Mouse (Mus musculus) lung, adult 18-20 months (tissue): ENCODE data around the gene Csk.

Source experiments
- DNase-seq, 2 experiments: peaks; one replicate each; pipeline ENCODE4 v3.0.0; 2022; ENCODE audit warnings: mixed read lengths in 2 of 2

Gene Csk

DNA sequence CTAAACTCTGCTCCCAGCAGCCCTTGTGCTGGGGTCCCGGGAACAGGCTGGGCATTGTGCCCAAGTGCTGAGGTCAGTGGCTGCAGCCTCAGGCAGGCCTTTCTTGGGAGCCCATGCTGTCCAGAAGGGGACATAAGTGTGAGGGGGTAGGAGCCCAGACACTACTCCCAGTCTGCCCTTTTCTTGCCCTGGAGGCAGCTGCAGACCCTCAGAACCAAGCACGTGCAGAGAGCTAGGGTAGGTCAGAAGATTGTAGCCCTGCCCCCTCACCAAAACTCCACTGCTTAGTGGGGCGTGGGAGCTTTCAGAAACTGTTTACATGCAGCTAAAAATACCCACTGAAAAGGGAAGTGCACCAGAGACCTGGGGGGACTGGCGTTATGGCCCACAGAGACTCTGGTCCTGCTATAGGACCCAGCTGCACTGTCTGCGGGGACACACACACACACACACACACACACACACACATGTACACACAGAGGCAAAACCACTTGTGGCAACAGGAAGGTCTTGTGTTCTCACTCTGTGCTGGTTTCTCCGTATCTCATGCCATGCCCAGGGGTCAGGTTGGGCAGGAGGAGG lies 15.6 kb downstream of the Csk start:
- DNase-seq: peak; percentile 67 to 79

DNA sequence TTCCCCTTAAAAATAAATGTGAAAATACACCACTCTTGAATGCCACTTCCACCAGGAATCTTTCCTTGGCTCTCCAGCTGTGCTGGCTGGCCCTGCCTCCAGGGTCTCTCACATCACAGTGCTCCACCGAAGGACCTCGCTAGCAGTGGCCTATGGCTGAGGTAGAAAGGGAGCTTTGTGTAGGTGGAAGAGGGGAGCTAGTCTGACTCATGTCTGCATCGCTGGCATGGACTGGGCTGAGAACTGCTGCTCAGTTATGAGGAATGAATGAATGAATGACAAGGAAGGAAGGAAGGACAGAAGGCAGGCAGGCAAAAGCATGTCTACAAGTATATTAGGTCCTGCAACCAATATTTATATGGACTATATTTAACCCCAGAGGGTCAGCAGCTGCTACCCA lies 16.2 kb downstream of the Csk start:
- no peak for DNase-seq

DNA sequence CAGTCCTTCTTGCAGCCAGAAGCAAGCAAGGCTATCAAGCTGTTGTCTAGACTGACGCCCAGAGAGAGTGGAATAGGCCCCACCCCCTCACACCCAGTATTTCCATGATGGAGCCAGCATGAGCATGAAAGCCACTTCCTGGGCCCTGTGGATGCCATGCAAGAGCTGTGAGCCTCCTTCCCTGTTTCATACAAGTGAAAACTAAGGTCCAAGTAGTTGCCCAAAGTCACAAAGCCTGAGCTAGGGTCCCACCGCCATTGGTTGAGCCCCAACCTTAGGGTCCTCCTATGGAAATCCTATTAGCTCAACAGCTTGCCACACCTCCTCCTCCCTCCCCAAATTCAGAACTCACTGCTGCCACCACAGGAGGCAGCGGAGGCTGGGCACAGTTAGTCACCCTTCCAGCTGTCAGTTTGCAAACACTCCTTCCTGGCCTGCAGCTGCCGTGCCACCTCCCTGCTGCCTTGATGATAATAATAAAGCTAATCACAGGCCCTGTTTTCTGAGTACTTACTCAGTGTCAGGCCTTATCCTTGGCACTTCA lies 19.9 kb downstream of the Csk start:
- no peak for DNase-seq

DNA sequence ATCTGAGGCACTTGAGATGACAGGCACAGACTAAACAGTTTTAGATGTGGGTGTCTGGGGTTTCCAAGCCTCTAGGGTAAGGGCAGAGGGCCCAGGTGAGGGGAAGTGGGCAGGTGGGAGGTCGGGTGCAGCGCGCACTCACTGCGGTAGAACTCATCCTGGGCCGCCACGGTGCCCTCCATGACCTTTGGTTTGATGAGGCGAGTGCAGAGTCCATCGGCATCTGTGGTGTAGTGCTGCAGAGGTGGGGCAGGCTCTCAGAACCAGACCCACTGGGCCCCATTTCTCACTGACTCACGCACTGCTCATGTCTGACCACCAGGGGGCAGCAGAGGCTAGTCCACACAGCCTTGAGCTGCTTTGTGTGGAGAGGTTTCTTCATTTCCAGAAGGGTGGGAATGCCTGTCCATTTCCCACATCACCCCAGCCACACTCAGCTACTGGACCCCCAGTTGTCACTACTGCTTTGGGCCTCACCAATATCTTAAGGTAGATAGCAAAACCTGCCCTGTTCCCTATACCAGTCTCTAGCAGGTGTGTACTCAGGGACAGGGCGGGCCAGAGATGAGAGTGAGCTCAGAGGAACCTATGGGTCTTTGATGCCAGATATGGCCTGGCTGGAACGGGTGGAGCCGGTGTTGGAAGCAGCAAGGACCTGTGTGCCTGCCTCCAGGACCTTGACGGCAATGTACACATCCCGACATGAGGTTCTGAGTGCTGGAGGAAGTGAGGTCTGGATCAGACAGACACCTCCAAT lies 24.1 kb downstream of the Csk start:
- DNase-seq: peak; percentile 77 to 79

DNA sequence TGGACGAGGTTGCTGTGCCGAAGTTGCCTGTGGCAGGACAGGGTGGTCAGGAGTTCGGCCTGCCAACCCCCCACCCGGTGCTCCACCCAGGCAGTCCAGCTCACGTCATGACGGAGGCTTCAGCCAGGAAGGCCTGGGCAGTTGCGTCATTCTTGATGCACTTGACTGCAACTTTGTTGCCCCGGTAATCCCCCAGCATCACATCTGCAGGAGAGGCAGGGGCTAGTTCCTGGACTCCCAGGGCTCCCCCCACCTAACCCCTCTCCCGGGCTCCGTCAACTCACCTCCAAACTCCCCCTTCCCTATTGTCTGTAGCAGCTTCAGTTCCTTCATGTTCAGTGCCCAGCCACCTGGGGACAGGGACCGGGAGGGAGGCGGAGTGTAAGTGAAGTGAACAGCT lies 24.7 kb downstream of the Csk start:
- no peak for DNase-seq

DNA sequence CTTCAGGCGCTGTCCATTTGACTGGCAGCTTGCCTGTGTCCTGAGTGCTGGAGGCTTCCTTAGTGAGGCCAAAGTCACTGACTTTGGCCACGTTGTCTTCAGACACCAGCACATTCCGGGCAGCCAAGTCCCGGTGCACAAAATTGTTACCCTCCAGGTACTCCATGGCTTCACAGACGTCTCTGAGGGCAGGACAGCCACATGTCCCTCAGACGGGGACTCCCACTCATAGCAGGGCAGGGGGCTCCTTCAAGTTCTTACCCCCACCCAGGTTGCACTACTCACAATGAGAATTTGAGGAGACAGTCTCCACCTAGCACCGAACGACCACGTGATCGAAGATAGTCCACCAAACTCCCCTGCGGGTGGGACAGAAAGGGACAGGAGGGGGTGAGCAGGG lies 25.5 kb downstream of the Csk start:
- DNase-seq: no peak

DNA sequence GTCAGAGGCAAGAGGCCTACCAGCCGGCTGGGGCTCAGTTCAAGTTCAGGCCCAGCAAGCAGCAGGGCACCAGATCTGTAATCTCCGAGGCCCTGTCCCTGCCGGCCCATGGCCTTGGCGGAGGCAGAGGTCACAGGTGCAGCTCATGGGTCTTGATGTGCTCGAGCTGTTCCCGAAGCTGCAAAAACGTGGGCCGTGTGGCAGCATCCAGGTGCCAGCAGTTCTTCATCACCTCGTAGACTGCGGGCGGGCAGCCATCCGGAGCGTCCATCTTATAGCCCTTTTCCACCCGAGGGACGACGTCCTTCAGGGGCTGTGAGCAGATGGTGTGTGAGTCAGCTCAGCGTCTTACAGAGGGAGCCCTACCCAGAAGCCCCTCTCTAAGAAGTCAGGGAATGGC lies 26.2 kb downstream of the Csk start:
- no peak for DNase-seq

DNA sequence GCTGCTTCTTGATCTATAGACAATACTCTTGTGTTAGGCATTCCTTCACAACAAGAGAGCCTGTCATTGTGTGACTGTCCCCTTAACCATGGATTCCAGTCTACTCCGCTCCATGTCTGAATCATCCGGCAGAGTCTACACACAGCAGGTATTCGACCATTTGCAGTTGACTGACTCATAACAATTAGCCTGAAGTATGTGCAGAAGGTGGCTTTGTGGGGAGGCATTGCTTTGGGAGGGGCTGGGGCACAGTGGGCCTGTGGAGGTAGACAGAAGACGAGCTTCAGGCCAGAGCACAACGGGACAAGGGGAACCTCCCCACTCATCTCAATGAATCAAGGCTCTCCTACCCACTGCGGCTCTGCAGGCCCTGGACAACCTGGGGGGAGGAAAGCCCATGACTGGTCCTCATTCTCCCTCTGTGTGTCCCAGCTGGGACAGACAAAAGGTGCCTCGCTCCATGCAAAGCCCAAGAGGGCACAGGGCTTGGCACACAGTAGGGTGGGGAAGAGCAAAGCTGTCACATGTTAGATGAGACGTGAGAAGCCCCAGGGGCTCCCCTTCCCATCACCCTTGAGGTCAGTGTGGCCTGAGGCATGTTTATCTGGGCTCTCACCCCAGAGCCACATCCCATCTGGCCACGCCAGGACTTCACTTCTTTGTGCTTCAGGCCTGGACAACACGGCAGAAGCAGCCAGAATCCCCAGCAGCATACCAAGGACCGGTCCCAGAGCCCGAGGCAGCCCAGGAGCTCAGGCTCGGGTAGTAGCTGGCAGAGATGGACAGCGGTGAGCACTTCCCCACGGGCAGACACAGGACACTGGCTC lies 27.5 kb downstream of the Csk start:
- no peak for DNase-seq

DNA sequence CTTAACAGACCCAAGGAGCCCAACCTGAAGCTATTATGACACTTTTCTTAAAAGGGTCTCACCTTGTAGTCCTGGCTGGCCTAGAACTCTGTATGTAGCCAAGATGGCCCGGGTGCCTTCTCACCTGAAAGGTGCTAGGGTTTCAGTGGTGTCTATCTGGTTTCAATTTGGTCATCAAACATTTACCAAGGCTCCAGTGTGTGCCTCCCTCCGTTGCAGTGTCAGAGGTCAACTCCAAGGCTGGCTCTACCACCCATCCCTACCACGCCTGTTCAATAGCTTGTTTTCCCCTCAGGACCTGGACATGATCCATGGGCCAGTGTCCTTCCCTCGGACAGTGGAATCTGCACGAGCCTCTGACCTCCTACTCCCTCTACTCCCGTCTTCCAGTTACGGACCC lies 29.1 kb downstream of the Csk start:
- DNase-seq: no peak

DNA sequence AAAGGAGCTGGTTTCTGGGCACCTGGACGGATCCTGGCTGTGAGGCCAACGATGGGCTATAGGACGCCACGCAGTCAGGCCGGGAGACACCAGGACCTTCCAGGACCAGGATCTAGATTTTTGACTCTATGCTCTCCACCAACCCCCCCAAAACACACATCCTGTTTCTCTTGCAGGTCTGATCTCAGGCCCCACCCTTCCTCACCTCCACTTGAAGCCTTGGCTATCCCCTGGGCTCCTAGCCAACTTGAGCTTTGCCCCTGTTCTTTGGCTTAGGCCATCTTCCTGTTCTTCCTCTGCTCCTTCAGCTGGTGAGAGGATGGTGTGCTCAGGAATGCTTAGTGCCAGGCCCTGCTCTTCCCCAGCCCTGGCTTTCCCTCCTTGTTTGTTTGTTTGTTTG lies 32.8 kb downstream of the Csk start, which contains the start of gene Lman1l:
Gene Lman1l, minus strand, starts transcription at position 101 of the 400 bp plus-strand sequence.
- DNase-seq: no peak

DNA sequence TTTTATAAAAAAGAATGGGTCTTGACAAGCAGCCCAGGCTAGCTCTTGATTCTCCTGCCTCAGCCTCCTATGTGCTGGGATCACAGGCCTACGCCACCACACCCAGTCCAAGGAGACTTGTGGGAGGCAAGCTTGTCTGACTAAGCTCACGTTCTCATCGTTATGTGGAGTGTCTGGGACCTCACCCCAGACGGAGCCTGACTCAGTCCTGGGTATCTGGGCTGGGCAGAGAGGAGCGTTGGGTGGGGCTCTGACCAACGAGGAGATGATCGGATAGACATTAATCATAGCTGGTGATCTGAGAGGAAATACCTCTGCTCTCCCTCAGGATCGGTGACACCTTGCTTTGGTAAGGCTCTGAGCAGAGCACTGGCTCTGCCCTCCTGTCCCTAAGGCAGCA lies 34.6 kb downstream of the Csk start:
- no peak for DNase-seq

DNA sequence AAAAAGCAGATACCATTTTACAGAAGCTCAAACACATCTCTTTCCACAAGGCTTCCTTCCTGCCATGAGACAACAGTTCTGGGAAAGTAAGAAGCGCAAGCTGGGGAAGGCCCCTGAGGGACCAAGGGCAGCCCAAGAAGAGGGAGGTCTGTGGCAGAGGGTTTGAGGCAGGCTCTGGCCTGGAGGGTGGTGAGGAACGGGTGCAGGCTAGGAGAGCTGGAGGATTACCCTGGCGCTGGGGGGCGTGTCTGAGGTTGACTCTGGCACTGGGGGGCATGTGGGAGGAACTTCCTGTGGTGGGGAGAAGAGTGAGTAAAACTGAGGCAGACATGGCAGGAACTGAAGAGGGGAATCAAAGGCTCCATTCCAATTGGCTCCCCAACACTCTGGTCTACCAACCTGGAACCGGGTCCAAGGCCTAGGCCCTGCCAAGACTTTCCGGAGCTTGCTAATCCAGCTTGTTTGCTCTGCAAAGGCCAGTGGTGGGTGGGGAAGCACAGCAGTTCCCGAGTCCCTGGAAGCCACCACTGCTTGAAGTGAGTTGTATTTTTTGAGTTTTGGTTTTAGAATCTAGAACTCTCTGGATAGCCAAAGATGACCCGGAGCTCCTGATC lies 35.8 kb downstream of the Csk start:
- DNase-seq: no peak

DNA sequence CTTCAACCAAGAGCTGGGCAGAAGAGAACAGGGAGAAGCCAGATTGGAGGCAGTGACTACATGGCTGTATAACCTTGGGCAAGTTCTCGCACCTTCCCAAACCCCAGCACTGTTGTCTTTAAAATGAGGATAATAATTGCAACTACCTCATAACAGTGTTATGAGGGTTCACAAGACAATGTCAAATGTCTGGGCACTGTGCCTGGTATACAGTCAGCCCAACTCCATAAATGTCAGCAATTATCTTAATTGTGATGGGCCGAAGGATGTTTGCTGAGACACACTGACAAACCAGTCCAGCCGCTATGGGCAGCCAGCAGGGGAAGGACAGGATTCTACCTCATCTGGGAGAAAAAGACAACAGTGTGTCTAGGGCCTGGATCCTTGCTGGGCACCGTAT lies 38.6 kb downstream of the Csk start:
- DNase-seq: no peak

DNA sequence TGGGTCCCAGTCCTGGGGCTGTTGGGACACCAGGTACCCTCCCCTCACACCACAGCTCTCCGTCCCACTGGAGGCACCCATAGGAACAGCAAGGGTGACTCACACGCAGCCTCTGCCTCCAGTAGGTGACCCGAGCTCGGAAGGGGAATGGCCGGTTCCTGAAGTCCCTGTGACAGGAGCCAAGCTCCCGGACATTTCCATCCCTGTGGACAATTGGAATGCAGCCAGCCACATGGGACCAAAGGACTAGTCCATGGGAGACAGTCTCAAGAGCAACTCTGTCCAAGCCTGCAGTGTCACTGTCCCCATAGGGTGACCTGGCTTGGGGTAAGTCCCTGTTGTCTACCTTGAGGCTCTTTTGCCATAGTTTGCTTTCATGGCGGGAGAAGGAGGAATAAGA lies 39.5 kb downstream of the Csk start:
- no peak for DNase-seq

DNA sequence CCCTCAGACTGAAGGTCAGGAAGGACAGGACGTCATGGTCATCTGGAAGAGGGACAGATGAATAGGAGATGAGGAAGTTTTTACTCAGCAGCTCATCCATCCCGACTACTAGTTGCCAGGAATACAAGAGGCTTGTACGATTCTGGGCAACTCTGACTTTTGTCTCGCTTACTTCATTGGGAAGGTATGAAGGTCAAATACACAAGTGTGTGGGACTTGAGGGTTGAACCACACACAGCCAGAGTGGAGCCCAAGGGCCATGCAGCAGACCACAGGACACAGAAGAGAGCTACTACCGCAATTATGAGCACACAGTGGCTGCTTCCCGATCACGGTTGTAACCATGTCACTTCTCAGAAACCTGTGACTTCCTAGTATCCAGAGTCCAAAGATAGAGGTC lies 40.8 kb downstream of the Csk start:
- no peak for DNase-seq

DNA sequence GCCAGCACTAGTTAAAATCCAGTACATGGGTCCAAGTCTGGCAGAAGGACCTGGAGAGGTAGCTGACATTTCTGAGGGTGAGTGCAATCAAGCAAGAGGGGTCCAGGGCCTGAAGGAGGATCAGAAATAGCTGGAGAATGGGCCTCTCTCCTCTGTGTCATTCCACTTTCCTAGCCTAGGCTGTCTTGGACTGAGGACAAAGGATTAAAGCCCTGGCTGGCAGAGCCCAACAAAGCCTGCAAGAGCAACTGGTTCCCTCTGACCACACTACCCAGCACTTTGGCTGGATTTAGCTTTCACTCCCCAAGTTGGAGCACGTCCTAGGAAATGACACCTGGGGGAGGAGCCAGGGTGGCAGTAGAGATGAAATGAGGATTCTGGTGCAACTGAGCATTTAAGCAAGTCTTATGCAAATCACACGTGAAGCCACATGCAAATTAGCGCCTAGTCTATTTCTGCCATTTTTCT lies 43.0 kb downstream of the Csk start:
- no peak for DNase-seq

DNA sequence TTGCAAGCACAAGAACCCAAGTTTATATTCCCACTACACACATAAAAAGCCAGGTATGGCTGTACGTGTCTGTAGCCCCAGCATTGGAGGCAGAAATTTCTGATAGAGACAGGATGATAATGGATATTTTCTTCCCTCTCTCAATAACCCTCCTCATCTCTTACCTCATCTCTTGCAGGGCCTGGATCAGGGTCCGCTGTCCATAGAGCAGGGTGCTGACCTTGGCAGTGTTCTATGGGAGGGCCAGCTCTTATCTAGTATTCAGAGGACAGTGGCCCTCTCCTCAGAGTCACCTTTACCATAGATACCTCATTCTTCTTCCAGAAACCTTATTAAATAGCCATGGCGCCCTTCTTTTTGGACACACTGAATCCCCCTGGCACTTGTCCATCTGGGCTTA lies 43.6 kb downstream of the Csk start:
- no peak for DNase-seq

DNA sequence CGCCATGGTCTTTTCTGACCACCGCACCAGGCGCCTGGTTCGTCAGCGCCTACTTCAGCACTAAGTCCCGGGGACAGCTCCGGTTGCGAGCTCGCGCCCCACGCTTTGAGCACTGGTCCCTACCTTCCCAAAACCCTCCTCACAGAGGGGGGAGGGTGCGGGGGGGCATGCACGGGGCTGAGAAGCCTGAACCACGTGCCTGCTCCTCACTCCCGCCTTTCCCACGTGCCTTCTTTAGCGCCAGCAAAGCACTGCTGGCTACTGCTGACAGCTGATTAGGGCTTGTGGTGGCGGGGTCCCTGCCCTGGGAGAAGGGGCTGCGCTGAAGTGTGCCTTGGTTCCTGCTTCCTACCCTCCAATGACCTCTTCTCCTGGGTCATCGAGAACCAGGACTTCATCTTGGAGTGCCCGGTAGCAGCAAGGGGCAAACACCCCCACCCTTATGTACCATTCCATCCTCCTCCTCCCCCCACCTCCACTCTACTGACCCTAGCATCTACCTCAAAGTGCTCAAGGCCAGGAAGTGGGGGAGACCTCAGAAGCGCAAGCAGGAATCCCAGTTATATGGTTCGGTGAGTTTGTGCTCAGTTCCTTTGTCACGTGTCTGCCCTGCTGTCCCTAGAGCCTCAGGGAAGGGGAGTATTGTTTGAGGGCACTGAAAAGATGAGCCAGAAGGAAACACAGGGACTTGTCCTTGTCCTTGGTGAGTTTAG lies 47.1 kb downstream of the Csk start, which contains the start of gene Cplx3:
Gene Cplx3, minus strand, starts transcription at position 143 of the 713 bp plus-strand sequence.
- no peak for DNase-seq

DNA sequence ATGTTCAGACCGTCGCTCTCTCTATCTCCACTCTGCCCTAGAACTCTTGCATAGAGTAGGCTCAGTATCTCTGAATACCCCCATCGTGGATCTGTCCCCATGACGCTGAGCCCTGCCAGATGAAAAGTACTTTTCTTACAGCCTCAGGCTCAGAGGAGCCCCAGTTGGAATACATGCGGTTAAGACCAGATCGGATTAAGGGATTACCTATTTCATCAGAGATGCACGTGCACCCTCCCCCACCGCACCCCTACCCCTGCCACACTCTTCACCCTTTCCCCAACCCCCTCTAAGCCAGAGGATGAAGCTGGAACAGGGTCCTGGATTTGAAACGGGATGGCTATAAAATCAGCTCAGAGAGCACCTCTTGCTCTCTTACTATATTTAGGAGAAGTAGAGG lies 47.9 kb downstream of the Csk start:
- no peak for DNase-seq

DNA sequence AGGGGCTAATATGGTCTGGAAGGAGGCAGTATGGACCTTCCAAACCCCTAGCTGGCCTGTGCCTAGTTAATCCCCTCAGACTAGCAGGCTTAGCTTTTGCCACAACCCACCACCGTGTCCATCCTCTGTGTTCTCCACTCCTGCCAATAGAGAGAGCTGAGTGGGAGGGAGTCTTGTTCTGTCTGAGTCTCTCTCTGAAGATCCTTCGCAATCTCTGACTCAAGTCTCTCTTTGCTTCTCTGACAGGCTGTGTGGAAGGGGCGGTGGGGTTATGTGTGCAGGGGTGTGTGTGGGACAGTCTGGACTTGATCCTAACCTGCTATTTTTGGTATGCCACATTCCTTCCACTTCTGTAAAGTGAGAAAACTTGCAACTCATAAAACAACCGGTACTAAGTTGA lies 48.6 kb downstream of the Csk start:
- DNase-seq: no peak

DNA sequence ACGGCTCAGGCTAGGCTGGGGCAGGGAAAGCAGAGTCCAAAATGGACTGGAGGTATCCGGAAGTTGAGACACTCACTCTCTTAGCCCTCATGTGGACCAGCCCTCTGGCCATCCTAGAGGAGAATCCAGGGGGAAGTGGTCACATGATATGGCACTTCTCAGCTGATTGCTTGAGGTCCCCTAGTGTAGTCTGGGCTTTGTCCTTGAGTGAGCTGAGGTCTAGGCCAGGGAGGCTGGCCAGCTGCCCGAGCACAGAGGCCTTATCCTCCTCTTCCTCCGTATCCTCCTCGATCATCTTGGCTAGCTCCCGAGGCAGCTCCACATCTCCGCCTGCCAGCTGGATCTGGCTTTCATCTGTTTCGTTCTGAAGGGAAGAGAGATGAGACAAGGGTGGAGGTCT lies 51.3 kb downstream of the Csk start:
- DNase-seq: no peak

DNA sequence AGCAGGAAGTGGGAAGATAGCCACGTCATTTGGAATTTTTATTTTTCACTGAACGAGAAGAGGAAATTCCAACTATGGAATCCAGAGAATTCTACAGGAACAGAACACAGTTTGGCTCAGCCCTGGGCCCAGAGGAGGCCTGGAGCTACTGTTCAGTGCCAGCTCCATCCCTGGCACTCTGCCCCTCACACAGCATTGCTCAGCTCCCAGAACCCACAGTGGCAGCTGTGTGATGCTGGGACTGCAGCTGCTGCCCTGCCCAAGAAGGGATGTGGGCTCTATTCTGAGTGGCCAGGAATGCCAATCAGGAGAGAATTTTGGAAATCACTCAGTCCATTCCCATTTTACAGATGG lies 52.1 kb downstream of the Csk start:
- DNase-seq: no peak
